Mouse (Mus musculus) cortical plate, adult 2 months (tissue): ENCODE results near the gene Pcca.

Experiments used
- CTCF ChIP-seq: fragments of 200-500 bp; IDR thresholded peaks from 2 replicates; pipeline ENCODE4 v1.5.1; 2011; ENCODE audit warnings: mild to moderate bottlenecking, control low read depth, low read length; ENCODE audit not compliant: insufficient read depth; ENCODE audit errors: extremely low read depth
- POLR2A ChIP-seq: fragments of 200-500 bp; IDR thresholded peaks from 2 replicates; pipeline ENCODE4 v1.6.1; 2011; ENCODE audit warnings: mild to moderate bottlenecking, low read length, control low read depth; ENCODE audit not compliant: insufficient read depth; ENCODE audit errors: extremely low read depth

GRCm38 (mm10) chr14:122920011-122920410, 385.9 kb downstream of the Pcca start:
- TF ChIP-seq CTCF, result no peak
- no peak for TF ChIP-seq POLR2A
